Mouse (Mus musculus) urinary bladder, postnatal 0 days (tissue): ENCODE data around the gene Aven. TPM values are rescaled to one million over a fixed set of nuclear protein-coding genes. Genes with fewer than 3 reads are reported as not detected.

Source experiments
- microRNA-seq: library from miRNA; unstranded; fragments of <30 nt; microRNA quantifications from one replicate; pipeline ENCODE4, GENCODE M21; 2016
- polyA plus RNA-seq: library from polyadenylated mRNA; unstranded; fragments of >200 nt; fragmentation: Nextera tagmentation; extraction: Ambion mirVana; gene quantifications from 2 replicates; pipeline ENCODE4 v1.2.1, GENCODE M21; 2015

The Aven gene
- 2.5 and 3.1 TPM in 2 replicates for polyA plus RNA-seq

DNA sequence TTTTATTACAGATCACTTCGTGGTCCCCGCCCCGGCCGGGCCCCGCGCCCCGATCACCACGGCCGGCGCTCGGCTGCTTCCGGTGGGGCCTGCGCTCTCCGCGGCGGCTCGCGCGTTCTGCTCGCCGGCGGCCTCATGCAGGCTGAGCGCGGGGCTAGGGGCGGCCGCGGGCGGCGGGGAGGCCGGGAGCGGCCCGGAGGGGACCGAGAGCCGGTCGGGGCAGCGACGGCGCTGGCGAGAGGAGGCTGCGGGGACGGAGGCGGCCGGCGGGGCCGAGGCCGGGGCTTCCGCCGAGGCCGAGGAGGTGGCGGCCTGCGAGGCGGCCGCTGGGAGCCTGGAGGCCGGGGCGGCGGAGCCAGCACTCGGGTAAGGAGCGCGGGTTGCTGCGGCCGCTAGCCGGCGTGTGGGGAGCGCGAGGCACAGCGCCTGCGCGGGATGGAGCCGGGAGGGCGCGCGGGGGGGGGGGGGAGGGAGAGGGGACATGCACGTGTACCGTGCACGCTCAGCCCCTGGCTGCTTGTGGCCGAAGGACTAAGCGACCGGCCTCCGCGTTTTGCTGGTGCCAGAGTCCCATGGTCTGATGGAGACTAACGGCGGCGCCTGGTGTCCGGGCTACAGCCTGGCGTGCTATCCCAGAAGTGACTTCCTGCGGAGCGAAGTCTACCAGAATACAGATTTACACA is at the start of gene Aven:
Aven (plus strand) TSS at position 109 of the 683 bp plus-strand sequence.

DNA sequence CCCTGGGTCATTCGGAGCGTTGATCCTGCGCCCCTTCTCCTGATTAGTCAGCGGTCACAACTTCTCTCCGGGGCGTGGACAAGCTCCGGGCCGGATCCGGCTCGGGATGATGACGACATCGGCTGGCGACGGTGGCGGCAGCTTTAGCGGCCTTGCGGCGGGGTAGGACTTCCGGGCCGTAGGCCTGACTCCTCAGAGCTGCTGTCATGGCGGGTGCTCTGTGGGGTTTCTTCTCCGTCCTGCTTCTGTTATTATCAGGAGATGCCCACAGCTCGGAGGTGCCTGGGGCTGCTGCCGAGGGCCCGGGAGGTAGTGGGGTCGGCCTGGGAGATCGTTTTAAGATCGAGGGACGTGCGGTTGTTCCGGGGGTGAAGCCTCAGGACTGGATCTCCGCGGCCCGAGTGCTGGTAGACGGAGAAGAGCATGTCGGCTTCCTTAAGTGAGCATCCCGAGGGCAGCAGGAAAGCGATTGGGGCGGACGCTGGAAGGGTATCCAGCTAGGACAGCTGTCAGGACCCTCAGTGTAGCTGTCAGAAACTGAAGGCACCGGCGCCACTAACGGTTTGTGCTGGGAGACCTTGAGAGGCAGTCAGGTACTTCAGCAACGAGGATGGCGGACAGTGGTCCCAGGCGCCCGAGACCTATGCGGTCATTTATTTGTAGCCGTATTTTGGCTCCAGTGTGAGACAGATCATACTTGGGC is 37.8 kb upstream of the Aven start, which contains the start of gene Emc7:
Emc7 (plus strand) TSS at position 136 of the 703 bp plus-strand sequence.

DNA sequence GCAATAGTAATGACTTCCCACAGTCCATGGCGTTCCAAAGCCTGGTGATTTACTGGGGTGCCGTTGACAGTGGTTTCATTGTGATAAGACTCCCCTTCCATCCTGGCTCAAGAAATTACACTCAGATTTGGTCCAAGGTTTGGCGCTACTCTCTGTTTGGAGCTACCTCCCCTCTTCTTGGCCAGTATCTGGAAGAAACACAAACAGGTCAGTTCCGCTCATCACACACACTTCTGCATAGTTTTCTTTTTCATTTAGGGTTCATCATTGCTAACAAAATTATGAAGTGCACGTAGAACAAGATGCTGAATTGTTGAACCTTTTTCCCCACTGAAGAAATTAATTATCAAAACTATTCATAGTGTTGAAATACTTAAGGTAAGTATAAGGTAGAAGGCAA is 12.1 kb upstream of the Aven start, which contains the start of gene Chrm5:
Chrm5 (minus strand) TSS at position 101 of the 400 bp plus-strand sequence.

Small RNA genes within 50 kb of the gene (microRNA-seq; reads per million reads assigned to microRNA genes)
- not detected for gene Gm44374

Other genes with a start within 250 kb of the Aven start
- gene Nutm1, start 233.7 kb upstream of the Aven start, polyA plus RNA-seq = not detected in 2 replicates
- gene Nop10, start 231.0 kb upstream of the Aven start, polyA plus RNA-seq = 126 and 144 TPM in 2 replicates
- gene Slc12a6, start 227.1 kb upstream of the Aven start, polyA plus RNA-seq = 8.3 and 9.3 TPM in 2 replicates
- not detected in 2 replicates for gene Gm21985, start 226.7 kb upstream of the Aven start, polyA plus RNA-seq
- 101 and 118 TPM in 2 replicates for gene Emc4, start 124.9 kb upstream of the Aven start, polyA plus RNA-seq
- gene Katnbl1, start 113.8 kb upstream of the Aven start, polyA plus RNA-seq = 16.3 and 21.1 TPM in 2 replicates
- gene Emc7, start 38.0 kb upstream of the Aven start, polyA plus RNA-seq = 21.9 and 23.2 TPM in 2 replicates
- gene Chrm5, start 12.2 kb upstream of the Aven start, polyA plus RNA-seq = not detected in 2 replicates